Mouse (Mus musculus): ENCODE measurements around the gene Xpnpep1.

DNA sequence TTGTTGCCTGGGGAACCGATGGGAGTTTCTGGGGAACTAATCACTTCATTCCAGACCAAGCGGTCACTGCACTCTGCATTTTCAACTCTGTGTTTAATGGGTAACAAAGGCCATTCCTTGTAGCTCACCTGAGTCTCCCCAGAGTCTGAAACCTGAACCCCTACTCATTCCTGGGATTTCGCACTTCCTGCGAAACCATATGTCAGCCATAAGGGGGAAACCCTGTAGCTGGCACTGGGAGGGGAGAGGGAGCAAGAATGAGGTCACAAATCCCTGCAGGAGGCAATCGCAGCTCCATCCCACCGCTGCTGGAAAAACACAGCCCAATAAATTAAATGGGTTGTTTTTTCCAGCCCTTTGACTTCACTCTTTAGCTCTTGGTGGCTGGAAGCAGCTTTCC lies 40.9 kb upstream of the Xpnpep1 start:
- TF ChIP-seq CTCF (IDR thresholded peaks at IDR 0.05; ENCODE audit: low read depth) (peak; percentile 19; the same call in 1 of the 2 replicates), EP300 (optimal IDR thresholded peaks at IDR 0.05) (no peak)

All from stomach, postnatal 0 days (tissue).